Mouse (Mus musculus): Measurements from ENCODE around the gene Sirt6.

DNA sequence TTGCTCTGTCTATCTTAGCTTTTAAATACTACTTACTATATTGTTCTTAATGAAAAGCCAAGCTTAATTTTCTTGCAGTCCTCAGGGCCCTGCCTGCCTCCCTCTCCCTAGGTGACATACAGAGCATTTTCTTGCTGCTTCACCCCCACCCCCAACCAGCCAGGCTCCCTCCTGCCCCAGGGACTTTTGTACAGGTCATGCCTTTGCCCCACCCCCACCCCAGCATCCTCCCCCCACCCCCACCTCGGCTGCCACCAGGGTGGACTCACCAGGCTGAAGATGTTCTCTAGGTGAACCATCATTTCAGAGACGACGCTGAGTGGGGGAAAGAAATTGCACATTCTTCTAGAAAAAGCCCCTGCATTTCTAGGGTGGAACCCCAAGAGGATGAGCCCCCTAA is 29.3 kb downstream of the Sirt6 start:
- TF ChIP-seq GATA1 (IDR thresholded peaks at IDR 0.05; ENCODE audit: borderline replicate concordance, low read length) (no peak), FLI1 (IDR thresholded peaks at IDR 0.05; ENCODE audit: low read length) (no peak)
